Mouse (Mus musculus) intestine, postnatal 0 days (tissue): ENCODE data around the gene Ccdc18. TPM values are rescaled to one million over a fixed set of nuclear protein-coding genes. Genes with fewer than 3 reads are reported as not detected.
A peak's percentile ranks its signal among the peaks of the same experiment; 100 is the strongest.

Source experiments
- ATAC-seq: fragments of 200-750 bp; cut with Nextera tagmentation; 2 replicates; pipeline ENCODE4 v1.8.0; 2017; ENCODE audit warnings: mild to moderate bottlenecking, moderate TSS enrichment, moderate library complexity
- H3K27ac ChIP-seq: fragments of 300-500 bp; sonication (generic); 2 replicates; pipeline ENCODE4 v1.5.1; 2014; ENCODE audit warnings: mild to moderate bottlenecking, low read depth, low read length, moderate library complexity
- H3K27me3 ChIP-seq: fragments of 300-500 bp; sonication (generic); replicated peaks from 2 replicates; pipeline ENCODE4 v1.6.1; 2014; ENCODE audit warnings: low read length, mixed read lengths; ENCODE audit not compliant: control insufficient read depth, insufficient read depth
- H3K36me3 ChIP-seq: fragments of 300-500 bp; sonication (generic); 2 replicates; pipeline ENCODE4 v1.6.1; 2014; ENCODE audit warnings: mild to moderate bottlenecking, moderate library complexity; ENCODE audit not compliant: control insufficient read depth, insufficient read depth
- H3K4me1 ChIP-seq: fragments of 300-500 bp; sonication (generic); replicated peaks from 2 replicates; pipeline ENCODE4 v1.6.1; 2014; ENCODE audit warnings: antibody characterized with exemption, low read length, mixed read lengths; ENCODE audit not compliant: control insufficient read depth, insufficient read depth
- H3K4me2 ChIP-seq: fragments of 300-500 bp; sonication (generic); replicated peaks from 2 replicates; pipeline ENCODE4 v1.6.1; 2014; ENCODE audit warnings: low read depth, mild to moderate bottlenecking, moderate library complexity
- H3K4me3 ChIP-seq: fragments of 300-500 bp; sonication (generic); 2 replicates; pipeline ENCODE4 v1.5.1; 2014; ENCODE audit warnings: low read depth, low read length
- H3K9ac ChIP-seq: fragments of 300-500 bp; sonication (generic); 2 replicates; pipeline ENCODE4 v1.6.1; 2014; ENCODE audit warnings: mild to moderate bottlenecking, low read depth, low read length
- H3K9me3 ChIP-seq: fragments of 300-500 bp; sonication (generic); 2 replicates; pipeline ENCODE4 v1.6.1; 2016; ENCODE audit warnings: mixed run types; ENCODE audit not compliant: control insufficient read depth
- CTCF ChIP-seq: sonication (generic); IDR thresholded peaks from 2 replicates; pipeline ENCODE4 v1.5.1; 2016; ENCODE audit warnings: low read depth, mild to moderate bottlenecking, control low read depth, antibody characterized with exemption, moderate library complexity
- WGBS: fragments of 180-500 bp; shearing (Covaris S2); extraction: QIAGEN DNeasy Blood & Tissue Kit; methylation state at CpG from one replicate; pipeline ENCODE4 v1.1.7; 2014; 5-methylcytosine and 5-hydroxymethylcytosine counted together
- polyA plus RNA-seq: library from polyadenylated mRNA; unstranded; fragments of >200 nt; fragmentation: Nextera tagmentation; extraction: Ambion mirVana; gene quantifications from 2 replicates; pipeline ENCODE4 v1.2.1, GENCODE M21; 2015

The Ccdc18 gene
- polyA plus RNA-seq, 1 experiment from 2014 or later: 3.3 TPM

GRCm38 (mm10) chr5:108109346-108109745 is 23.3 kb upstream of the Ccdc18 start:
- H3K4me1 ChIP-seq: no peaks in the 10 kb centered on the region
- no peak for TF ChIP-seq CTCF
- no peaks in the 10 kb centered on the region for H3K9me3 ChIP-seq
- WGBS: 90% methylated on average over 7 of the region's 7 CpGs
- no peak overlapping the region for H3K4me3 ChIP-seq
- no peak overlapping the region for H3K4me2 ChIP-seq
- H3K9ac ChIP-seq: no peak overlapping the region
- no peak for ATAC-seq
- H3K27ac ChIP-seq: no peak overlapping the region
- H3K36me3 ChIP-seq: peaks cover 13% of the 10 kb centered on the region
- no peaks in the 10 kb centered on the region for H3K27me3 ChIP-seq

- no peaks in the 10 kb centered on the region for H3K27me3 ChIP-seq
- 92% methylated on average over 4 of the region's 4 CpGs for WGBS
- H3K27ac ChIP-seq: no peak overlapping the region
- no peak overlapping the region for H3K4me3 ChIP-seq
- H3K4me1 ChIP-seq: no peaks in the 10 kb centered on the region
- no peaks in the 10 kb centered on the region; the same call in 1 of the 2 replicates for H3K36me3 ChIP-seq
- no peak overlapping the region for H3K4me2 ChIP-seq
- H3K9ac ChIP-seq: no peak overlapping the region
- TF ChIP-seq CTCF: no peak
- ATAC-seq: no peak
- H3K9me3 ChIP-seq: no peaks in the 10 kb centered on the region
Observed at GRCm38 (mm10) chr5:108117693-108118092, 15.0 kb upstream of the Ccdc18 start.

GRCm38 (mm10) chr5:108120221-108120900 is 12.3 kb upstream of the Ccdc18 start:
- Histone ChIP-seq H3K36me3 (peaks cover 7% of the 10 kb centered on the region), H3K9me3 (no peaks in the 10 kb centered on the region), H3K27me3 (no peaks in the 10 kb centered on the region), H3K4me2 (no peak overlapping the region), H3K9ac (no peak overlapping the region), H3K4me1 (no peaks in the 10 kb centered on the region), H3K4me3 (no peak overlapping the region), H3K27ac (no peak overlapping the region)
- TF ChIP-seq CTCF: no peak
- WGBS: 88% methylated on average over 9 of the region's 9 CpGs
- no peak for ATAC-seq

- peaks cover 8% of the 10 kb centered on the region for H3K36me3 ChIP-seq
- peak overlapping the region; percentile 85 for H3K4me3 ChIP-seq
- peak overlapping the region; percentile 90 for H3K4me2 ChIP-seq
- WGBS: under 1% methylated on average over 32 of the region's 32 CpGs
- peak; percentile 40 for ATAC-seq
- TF ChIP-seq CTCF: no peak
- H3K9me3 ChIP-seq: no peaks in the 10 kb centered on the region
- peak overlapping the region; percentile 78 for H3K9ac ChIP-seq
- no peaks in the 10 kb centered on the region for H3K4me1 ChIP-seq
- no peaks in the 10 kb centered on the region for H3K27me3 ChIP-seq
- H3K27ac ChIP-seq: peak overlapping the region; percentile 94
Observed at GRCm38 (mm10) chr5:108131849-108132440, 730 bp upstream of the Ccdc18 start.

GRCm38 (mm10) chr5:108152592-108152991 is 19.9 kb downstream of the Ccdc18 start:
- Histone ChIP-seq H3K4me2 (no peak overlapping the region), H3K27me3 (no peaks in the 10 kb centered on the region), H3K36me3 (0 out of 2 replicates have a peak, but pooled peaks cover 7% of the 10 kb centered on the region), H3K27ac (no peak overlapping the region), H3K4me1 (no peaks in the 10 kb centered on the region), H3K4me3 (no peak overlapping the region), H3K9ac (no peak overlapping the region), H3K9me3 (no peaks in the 10 kb centered on the region)
- no peak for ATAC-seq
- 90% methylated on average over 1 of the region's 1 CpGs for WGBS
- TF ChIP-seq CTCF: no peak

GRCm38 (mm10) chr5:108160796-108161195 is 28.1 kb downstream of the Ccdc18 start:
- H3K27me3 ChIP-seq: no peaks in the 10 kb centered on the region
- no peak overlapping the region for H3K9ac ChIP-seq
- ATAC-seq: no peak
- 88% methylated on average over 2 of the region's 2 CpGs for WGBS
- TF ChIP-seq CTCF: no peak
- H3K4me2 ChIP-seq: no peak overlapping the region
- H3K4me1 ChIP-seq: no peaks in the 10 kb centered on the region
- H3K27ac ChIP-seq: no peak overlapping the region
- H3K36me3 ChIP-seq: 0 out of 2 replicates have a peak, but pooled peaks cover under 1% of the 10 kb centered on the region
- no peaks in the 10 kb centered on the region for H3K9me3 ChIP-seq
- H3K4me3 ChIP-seq: no peak overlapping the region
